Mouse (Mus musculus) regulatory T cell (primary cell): ENCODE results near the gene Dusp7.

ENCODE experiments used
- in situ Hi-C: fragments of 300-600 bp; cut with MboI, MseI; formaldehyde crosslinking; loops from one replicate; pipeline ENCODE4 v1.15.1; 2025; ENCODE audit warnings: high pct_unique_total_duplicates

The Dusp7 gene

GRCm38 (mm10) chr9:106368112-106368717 is at the start of gene Dusp7:
Gene Dusp7 (plus strand): TSS chr9:106368632.
- in situ Hi-C loops, result loop anchor here (5.0 to 10.0 kb wide), 3 partner anchors 44 to 1177 kb away; partner anchors contain the start of genes Cyb561d2, Nprl2, Poc1a and Zmynd10

- in situ Hi-C loops, result no loop called here
Observed at GRCm38 (mm10) chr9:106319095-106319494, 49.3 kb upstream of the Dusp7 start.

GRCm38 (mm10) chr9:106322497-106322896 is 45.9 kb upstream of the Dusp7 start:
- in situ Hi-C loops, result no loop called here

- in situ Hi-C loops, result no loop called here
Observed at GRCm38 (mm10) chr9:106326241-106326640, 42.2 kb upstream of the Dusp7 start.

GRCm38 (mm10) chr9:106327125-106327809 is 41.2 kb upstream of the Dusp7 start:
- in situ Hi-C loops, result no loop called here

- in situ Hi-C loops, result no loop called here
Observed at GRCm38 (mm10) chr9:106328068-106328610, 40.3 kb upstream of the Dusp7 start.

GRCm38 (mm10) chr9:106328772-106329511 is 39.5 kb upstream of the Dusp7 start:
- in situ Hi-C loops, result no loop called here

- in situ Hi-C loops, result no loop called here
Observed at GRCm38 (mm10) chr9:106332746-106333145, 35.7 kb upstream of the Dusp7 start.

GRCm38 (mm10) chr9:106337620-106338019 is 30.8 kb upstream of the Dusp7 start:
- in situ Hi-C loops, result no loop called here

- in situ Hi-C loops, result no loop called here
Observed at GRCm38 (mm10) chr9:106338462-106339172, 29.8 kb upstream of the Dusp7 start.

- in situ Hi-C loops, result no loop called here
Observed at GRCm38 (mm10) chr9:106339173-106339558, 29.3 kb upstream of the Dusp7 start.

- in situ Hi-C loops, result no loop called here
Observed at GRCm38 (mm10) chr9:106339730-106340129, 28.7 kb upstream of the Dusp7 start.

GRCm38 (mm10) chr9:106340501-106341312 is 27.7 kb upstream of the Dusp7 start:
- in situ Hi-C loops, result no loop called here

- in situ Hi-C loops, result no loop called here
Observed at GRCm38 (mm10) chr9:106341313-106341686, 27.1 kb upstream of the Dusp7 start.

GRCm38 (mm10) chr9:106342573-106342972 is 25.9 kb upstream of the Dusp7 start:
- in situ Hi-C loops, result no loop called here

- in situ Hi-C loops, result loop anchor here (5.0 kb wide), 1 partner anchor 52 kb away; no protein-coding TSS in a partner anchor
Observed at GRCm38 (mm10) chr9:106345167-106345566, 23.3 kb upstream of the Dusp7 start.

GRCm38 (mm10) chr9:106345630-106346029 is 22.8 kb upstream of the Dusp7 start:
- in situ Hi-C loops, result loop anchor here (5.0 kb wide), 1 partner anchor 52 kb away; no protein-coding TSS in a partner anchor

- in situ Hi-C loops, result loop anchor here (5.0 kb wide), 1 partner anchor 49 kb away; no protein-coding TSS in a partner anchor
Observed at GRCm38 (mm10) chr9:106348281-106348680, 20.2 kb upstream of the Dusp7 start.

GRCm38 (mm10) chr9:106349075-106349474 is 19.4 kb upstream of the Dusp7 start:
- in situ Hi-C loops, result loop anchor here (5.0 kb wide), 1 partner anchor 48 kb away; no protein-coding TSS in a partner anchor

- in situ Hi-C loops, result no loop called here
Observed at GRCm38 (mm10) chr9:106351178-106351577, 17.3 kb upstream of the Dusp7 start.
